Mouse (Mus musculus) kidney, adult 2 months (tissue): ENCODE measurements around the gene Ufc1.

Source experiments
- CTCF ChIP-seq: fragments of 200-500 bp; conservative IDR thresholded peaks from 2 replicates; pipeline ENCODE4 v1.5.1; 2011; ENCODE audit warnings: low read depth, mild to moderate bottlenecking, control low read depth, low read length, moderate library complexity, mixed read lengths; ENCODE audit not compliant: insufficient read depth, insufficient read length
- POLR2A ChIP-seq: fragments of 200-500 bp; IDR thresholded peaks from one replicate; pipeline ENCODE4 v1.6.1; 2011; ENCODE audit warnings: low read depth, low read length, control low read depth

- TF ChIP-seq CTCF = no peak
- no peak for TF ChIP-seq POLR2A
Measured at GRCm38 (mm10) chr1:171329433-171330215, 34.8 kb upstream of the Ufc1 start.
